Mouse (Mus musculus) hematopoietic stem cell, adult 5-6 weeks (primary cell): ENCODE results near the gene Eaf2. TPM values are rescaled to one million over a fixed set of nuclear protein-coding genes. Genes with fewer than 3 reads are reported as not detected.

ENCODE experiments used
- ATAC-seq, 2 experiments: fragments of 125-278 bp in 1 of 2; replicated peaks in 1 of 2; 2 replicates each; pipeline ENCODE4 v1.8.0; 2016 to 2017; ENCODE audit warnings: inconsistent platforms in 2 of 2, mild to moderate bottlenecking in 2 of 2, moderate number of reproducible peaks in 2 of 2, low read depth in 1 of 2, moderate TSS enrichment in 1 of 2; ENCODE audit not compliant: low FRiP score in 2 of 2, poor library complexity in 2 of 2, severe bottlenecking in 2 of 2, insufficient read depth in 1 of 2, low TSS enrichment in 1 of 2
- total RNA-seq: library from RNA; stranded (forward); fragments of 172-1452, 232-1000 nt; gene quantifications from 2 replicates; pipeline ENCODE4 v1.2.3, GENCODE M21; 2017

The Eaf2 gene
- total RNA-seq: not detected in 2 replicates

DNA sequence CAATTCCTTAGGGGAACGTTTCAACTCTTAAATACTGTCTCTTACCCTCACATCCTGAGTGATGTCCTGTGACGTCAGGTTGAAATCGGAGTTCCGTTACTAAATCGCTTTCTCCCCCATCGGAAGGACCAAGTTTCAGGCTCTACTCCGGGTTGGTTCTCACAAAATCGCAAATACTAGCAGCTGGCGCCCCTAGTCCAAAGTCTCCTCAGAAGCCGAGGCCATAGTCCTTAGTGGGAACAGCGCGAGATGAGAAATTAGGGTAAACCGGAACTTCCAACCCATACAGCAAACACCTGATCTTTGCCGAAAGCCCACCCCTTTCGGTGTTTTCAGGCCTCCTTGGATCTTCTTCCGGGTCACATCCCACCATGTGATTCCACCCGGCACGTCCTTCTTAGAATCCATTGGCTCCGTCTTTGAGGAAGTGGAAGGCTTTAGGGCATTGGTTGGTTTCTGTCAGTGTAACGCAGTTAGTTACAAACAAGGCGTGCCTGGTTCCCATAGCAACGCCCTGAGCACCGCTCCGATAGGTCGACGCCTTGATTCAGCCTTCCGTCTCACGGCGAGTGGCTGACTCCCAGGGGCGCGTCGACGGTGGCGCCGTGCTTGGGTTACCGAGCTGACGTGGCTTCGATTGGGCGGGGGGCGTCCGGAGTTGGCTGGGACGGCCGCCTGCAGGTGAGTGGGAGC, at the start of gene Eaf2, which contains the start of gene Golgb1:
Eaf2 (minus strand) TSS at position 421 of the 693 bp plus-strand sequence.
Golgb1 (plus strand) TSS at position 558 of the 693 bp plus-strand sequence.
- ATAC-seq: peak; percentile 100

DNA sequence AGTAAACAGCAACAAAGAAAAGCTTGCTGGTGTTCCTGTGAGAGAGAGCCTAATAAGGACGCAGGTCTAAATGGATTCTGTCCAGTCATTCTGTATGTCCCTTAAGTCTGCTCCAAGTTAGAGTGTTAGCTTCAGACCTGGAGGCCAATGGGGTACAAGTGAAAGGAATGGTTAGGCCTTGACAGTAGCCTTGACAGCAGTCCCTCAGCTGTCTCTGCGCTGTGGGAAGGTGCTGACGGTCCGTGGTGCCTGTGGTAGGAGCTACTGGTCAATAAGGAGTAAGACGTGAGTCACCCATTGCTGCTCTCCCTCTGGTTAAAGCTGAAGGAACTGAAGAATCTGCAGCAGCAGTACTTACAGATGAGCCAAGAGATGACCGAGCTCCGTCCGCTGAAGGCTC, 49.5 kb upstream of the Eaf2 start:
- ATAC-seq: no peak

DNA sequence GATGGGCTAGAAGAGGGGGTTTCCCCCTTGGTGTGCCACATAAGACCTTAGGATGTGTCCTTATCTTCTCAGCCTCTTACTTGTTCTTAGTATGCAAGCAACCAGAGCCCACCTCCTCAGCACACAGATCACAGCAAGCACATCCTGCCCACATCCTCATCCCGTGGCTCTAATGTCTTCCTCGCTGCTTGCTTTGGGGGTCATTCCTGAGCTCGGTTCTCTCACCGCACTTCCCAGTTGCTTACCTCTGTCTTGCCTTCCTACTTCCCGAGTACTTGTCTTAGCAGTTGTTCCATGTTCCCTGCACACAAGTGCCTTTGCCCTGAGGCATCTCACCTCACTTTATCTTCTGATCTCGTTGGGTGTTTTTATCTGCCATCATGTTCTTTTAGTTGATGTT, 47.2 kb upstream of the Eaf2 start:
- ATAC-seq: no peak

DNA sequence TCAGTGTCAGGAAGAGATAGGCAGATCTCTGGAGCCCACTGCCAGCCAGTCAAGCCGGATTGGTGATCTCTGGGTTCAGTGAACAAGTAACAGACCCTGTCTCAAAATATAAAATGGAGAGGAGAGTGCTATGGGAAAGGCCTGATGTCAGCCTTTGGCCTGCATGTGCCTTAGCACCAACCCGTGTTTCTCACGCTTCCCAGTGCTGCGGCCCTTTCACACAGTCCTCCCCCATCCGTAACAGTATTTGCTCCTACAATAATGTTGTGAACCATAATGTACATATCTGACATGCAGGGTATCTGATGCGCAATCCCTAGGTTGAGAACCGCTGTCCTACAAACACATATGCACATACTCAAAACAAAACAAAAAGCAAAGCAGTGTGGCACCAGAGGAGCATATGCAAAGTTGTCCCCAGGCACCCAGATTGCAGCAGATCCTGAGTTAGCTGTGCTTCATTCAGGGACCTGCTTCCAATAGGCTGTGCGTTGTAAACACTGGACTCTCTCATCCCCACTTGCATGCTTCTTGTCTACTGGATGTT, 46.3 kb upstream of the Eaf2 start:
- no peak for ATAC-seq

DNA sequence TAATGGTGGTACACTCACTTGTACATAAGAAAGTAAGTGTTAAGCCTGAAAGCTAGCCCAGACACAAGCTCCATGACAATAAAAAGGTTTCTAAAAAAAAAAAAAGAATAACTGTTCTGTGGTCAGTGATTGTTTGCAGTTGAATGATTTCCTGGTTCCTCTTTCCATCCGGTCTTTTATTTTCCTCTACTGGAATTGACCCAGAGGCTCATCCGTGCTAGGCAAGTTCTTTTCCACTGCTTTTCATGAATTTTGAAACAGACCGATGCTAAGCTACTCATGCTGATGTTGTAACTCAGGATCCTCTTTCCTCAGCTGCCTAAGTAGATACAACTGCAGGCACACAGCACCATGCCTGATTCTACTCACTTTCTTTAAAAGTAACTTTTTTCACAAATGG, 45.6 kb upstream of the Eaf2 start:
- peak in 1 of 2 experiments; percentile 31; a peak in 1 of 4 replicates for ATAC-seq

DNA sequence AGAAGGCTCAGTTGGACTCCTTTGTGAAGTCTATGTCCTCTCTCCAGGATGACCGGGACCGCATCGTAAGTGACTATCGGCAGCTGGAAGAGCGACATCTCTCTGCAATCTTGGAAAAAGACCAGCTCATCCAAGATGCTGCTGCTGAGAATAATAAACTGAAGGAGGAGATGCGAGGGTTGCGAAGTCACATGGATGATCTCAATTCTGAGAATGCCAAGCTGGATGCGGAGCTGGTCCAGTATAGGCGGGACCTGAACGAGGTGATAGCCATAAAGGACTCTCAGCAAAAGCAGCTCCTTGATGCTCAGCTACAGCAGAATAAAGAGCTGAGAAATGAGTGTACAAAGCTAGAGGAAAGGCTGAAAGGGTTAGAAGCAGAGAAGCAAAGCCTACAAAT, 43.7 kb upstream of the Eaf2 start:
- no peak for ATAC-seq

DNA sequence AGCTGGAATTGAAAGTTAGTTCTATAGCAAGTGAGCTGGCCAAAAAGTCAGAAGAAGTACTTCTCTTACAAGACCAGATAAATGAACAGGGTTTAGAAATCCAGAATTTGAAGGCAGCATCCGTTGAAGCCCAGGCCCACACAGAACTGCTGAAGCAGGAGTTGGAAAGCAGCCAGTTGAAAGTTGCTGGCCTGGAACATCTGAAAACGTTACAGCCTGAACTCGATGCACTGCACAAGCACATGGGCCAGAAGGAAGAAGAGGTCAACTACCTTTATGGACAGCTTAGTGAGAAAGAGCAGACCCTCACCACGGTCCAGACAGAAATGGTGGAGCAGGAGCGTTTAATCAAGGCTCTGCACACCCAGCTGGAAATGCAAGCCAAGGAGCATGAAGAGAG, 39.4 kb upstream of the Eaf2 start:
- no peak for ATAC-seq

DNA sequence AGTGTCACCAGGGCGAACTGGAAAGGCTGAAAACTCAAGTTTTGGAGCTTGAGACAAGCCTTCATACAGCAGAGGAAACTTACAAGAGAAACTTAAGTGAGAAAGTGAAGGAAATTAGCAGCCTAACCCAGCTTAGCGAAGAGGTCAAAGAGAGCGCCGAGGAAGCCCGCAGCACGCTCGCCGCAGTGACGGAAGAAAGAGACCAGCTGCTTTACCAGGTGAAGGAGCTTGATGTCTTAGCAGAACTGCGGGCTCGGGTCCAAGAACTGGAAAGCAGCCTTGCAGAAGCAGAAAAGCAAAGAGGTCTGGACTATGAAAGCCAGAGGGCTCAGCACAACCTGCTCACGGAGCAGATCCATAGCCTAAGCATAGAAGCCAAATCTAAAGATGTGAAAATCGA, 37.5 kb upstream of the Eaf2 start:
- no peak for ATAC-seq

DNA sequence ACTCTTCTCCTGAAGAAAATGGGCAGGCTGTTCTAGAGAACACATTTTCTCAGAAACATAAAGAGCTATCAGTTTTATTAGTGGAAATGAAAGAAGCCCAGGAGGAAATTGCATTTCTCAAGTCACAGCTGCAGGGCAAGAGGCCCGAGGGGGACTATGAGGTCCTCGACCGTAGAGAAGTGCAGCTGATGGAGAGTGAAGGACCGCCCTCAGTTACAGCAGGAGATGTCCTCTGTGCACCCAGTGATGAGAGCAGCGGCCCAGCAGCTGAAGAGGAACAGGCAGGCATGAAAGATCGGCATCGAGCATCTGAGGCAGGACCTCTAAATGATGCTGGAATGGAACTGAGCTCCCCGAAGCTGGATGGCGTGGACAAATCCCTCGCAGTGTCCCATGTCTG, 37.1 kb upstream of the Eaf2 start:
- no peak for ATAC-seq

DNA sequence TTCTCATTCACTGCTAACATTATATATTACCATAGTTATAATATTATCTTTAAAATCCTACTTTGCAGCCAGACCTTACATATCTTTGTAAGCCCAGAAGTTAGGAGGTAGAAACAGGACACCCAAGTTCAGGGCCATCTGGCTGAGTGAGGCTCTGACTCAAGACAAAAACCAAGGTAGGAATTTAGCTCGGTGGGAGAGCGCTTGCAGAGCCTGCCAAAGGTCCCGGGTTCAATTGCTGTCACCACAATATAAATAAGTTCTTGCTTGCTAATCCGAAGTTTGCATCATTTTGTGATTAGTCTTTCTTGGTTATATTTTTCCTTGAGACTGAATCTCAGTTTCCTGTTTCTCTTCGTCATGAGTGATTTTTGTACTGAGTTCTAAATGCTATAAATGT, 28.4 kb upstream of the Eaf2 start:
- no peak for ATAC-seq

DNA sequence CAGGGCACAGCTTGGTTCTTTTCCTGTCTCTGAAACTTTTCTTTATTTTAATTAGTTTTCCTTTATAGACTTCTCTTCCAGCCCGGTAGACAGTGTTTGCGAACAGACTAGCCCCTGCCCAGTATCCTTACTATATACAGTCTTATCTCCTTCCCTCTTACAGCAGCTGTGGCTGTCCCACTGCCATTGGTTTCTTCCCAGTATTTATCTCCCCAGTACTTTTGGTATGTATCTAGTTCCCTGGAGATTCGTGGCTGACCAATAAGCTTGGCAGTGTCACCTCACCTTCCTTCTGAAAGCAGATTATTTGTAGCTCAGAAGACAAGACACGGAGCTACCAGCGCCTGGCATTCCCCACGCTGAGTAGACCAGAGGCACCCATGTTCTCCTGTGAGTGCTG, 21.9 kb upstream of the Eaf2 start:
- no peak for ATAC-seq

DNA sequence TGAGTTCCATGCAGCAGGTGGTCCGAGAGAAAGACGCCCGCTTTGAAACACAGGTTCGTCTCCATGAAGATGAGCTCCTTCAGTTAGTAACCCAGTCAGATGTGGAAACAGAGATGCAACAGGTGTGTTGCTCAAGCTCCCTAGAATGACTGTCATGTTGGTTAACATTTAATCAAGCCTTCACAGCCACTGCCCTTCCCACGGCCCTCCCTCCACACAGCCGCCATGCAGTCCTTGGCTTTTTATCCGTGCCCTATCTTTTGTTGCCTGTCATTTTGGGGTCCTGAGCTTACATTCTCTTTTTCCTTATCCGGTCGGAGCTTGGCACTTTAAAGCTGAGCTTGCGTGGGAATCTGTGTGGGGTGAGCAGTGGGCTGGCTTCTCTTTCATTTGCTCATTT, 18.5 kb upstream of the Eaf2 start:
- ATAC-seq: no peak

DNA sequence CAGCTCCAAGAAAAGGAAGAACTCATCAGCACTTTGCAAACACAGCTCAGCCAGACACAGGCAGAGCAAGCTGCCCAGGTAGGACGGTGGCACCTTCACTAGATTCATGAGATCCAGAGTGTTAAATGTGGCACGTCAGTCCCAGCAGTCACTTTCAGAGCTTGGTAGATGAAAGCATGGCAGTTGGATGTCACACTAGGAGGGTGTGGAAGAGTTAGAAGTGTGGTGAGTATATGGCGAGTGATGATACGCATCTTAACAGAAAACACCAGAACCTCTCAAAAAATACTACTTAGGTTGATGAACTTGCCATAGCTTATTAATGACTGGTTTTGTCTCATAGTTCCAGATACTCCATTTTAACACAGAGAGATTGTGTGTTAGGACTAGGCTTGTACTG, 16.6 kb upstream of the Eaf2 start:
- no peak for ATAC-seq

DNA sequence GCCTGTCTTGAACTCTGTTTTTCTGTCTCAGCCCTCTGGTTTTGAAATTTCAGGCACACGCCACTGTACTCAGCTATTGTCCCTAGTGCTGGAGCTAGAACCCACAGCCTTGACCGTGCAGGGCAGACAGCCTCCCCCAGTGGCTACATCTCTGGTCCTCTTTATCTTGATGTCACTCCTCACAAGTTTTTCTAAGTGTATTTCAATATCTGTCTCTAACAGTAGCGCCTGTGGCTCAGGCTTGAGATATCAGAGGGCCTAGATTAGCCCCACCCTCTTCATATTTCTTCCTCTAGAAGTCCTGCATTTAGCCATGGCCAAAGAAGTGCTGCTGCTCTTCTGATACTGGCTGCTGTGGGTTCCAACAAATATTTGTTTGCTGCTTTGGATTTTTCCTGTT, 15.8 kb upstream of the Eaf2 start:
- ATAC-seq: peak in 1 of 2 experiments; percentile 36; a peak in 2 of 4 replicates

DNA sequence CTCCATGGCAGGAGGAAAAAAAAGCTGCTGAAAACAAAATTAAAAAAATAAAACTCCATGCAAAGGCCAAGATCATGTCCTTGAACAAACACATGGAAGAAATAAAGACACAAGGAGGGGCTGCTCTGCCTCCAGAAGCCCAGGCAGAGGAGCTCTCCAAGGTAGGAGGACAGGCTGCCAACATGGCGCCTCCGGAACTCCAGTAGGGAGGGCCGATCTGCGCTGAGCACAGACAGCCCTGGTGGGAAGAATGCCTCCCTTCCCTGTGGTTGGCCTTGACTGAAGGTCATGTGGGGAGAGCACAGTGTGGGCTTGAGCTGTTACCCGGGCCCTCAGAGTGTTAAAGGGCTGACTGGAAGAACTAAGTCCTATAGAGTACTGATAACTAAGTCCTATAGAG, 12.7 kb upstream of the Eaf2 start:
- ATAC-seq: no peak

DNA sequence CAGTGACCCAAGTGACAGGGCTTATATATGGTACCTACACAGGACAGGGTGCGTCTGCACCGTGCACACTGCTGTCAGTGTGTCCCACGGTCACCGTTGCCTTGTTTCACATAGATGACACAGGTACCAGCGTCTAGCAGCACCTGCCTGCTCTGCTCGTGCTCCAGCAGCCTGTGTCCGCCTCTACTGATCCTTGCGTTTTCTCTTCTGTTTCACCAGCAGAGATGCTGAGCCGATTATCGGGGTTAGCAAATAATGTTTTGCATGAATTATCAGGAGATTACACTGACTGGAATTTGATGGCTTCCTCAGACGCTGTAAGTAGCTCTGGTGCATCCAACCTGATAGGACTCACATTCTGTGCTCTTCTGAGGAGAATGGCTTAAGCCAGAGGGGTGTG, 11.1 kb upstream of the Eaf2 start:
- no peak for ATAC-seq

DNA sequence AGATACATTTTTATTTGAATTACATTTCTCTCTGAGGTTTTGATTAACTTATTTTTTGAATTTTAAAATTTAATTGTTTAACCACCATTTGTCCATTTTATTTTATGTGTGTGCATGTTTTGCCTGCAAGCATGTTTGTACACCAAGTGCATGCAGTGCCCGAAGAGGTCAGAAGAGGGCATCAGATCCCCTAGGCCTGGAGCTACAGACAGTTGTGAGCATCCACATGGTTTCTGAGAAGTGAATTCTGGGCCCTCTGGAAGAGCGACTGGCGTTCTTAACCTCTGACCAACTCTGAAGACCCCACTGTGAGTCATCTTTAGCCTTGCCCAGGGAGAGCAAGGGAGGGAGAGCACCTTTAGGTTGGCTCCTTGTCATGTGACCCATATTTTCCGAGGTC, 10.1 kb upstream of the Eaf2 start:
- peak in 1 of 2 experiments; percentile 68; a peak in 3 of 4 replicates for ATAC-seq

DNA sequence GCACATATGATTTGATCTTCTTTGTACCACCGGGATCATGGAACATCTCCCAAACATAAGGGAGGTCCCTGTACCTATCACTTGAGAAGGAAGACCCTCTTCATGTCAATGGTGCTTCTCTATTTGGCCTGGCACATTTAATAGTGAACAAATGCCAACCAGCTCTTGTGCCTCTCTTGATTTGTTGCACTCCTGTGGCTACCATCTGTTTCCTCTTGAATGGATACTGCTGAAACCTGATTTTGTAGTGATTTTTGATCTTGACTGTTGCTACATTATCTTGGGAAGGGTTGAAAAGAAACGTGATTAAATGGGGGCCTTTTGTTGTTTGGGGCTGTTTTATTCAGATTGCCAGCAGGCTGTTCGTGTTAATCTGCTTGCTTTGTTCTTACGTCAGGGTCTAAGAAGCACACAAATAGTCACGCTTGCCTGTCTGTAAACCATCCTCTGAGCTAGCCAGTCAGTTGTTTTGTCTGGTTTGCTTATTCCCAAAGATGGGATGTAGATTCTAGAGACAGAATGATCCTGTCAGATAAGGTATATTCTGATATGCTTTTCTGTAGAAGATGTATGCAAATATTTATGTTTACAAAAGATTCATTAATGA, 8.0 kb upstream of the Eaf2 start:
- ATAC-seq: no peak

DNA sequence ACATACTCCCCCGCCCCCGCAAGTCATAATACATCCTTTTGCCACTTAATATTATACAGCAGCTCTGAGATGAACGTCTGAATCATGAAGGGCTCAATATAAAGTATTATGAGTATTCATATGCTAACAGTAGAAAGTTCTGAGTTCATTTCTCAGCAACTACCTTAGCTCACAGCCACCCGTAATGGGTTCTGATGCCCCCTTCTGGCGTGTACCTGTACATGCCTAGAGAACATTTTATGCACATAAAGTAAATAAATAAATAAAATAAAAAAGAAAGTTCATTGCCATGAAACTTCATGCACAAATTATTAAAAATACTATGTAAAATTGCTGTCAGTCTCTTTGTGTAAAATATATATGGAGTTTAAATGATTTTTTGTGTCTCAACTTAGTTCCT, 2.5 kb upstream of the Eaf2 start:
- ATAC-seq: no peak
